Mouse (Mus musculus) hindbrain, embryonic 12.5 days (tissue): ENCODE measurements around the gene Eme1. TPM values are rescaled to one million over a fixed set of nuclear protein-coding genes. Genes with fewer than 3 reads are reported as not detected.
"Not testable (repeated sequence)": the region's sequence is repeated elsewhere in the genome, so short reads cannot be mapped to it uniquely, and the experiment has no call there.

ENCODE experiments used
- ATAC-seq: fragments of 200-750 bp; cut with Nextera tagmentation; 2 replicates; pipeline ENCODE4 v1.8.0; 2017; ENCODE audit warnings: moderate TSS enrichment; ENCODE audit not compliant: low FRiP score
- H3K27ac ChIP-seq: fragments of 300-500 bp; sonication (generic); 2 replicates; pipeline ENCODE4 v1.5.1; 2016; ENCODE audit warnings: mild to moderate bottlenecking
- H3K27me3 ChIP-seq: fragments of 300-500 bp; sonication (generic); 2 replicates; pipeline ENCODE4 v1.6.1; 2016; ENCODE audit warnings: mild to moderate bottlenecking
- H3K36me3 ChIP-seq: fragments of 300-500 bp; sonication (generic); 2 replicates; pipeline ENCODE4 v1.6.1; 2016; ENCODE audit warnings: mild to moderate bottlenecking
- H3K4me1 ChIP-seq: fragments of 300-500 bp; sonication (generic); 2 replicates; pipeline ENCODE4 v1.6.1; 2016
- H3K4me2 ChIP-seq: fragments of 300-500 bp; sonication (generic); replicated peaks from 2 replicates; pipeline ENCODE4 v1.6.1; 2016; ENCODE audit warnings: mild to moderate bottlenecking
- H3K4me3 ChIP-seq: fragments of 300-500 bp; sonication (generic); 2 replicates; pipeline ENCODE4 v1.5.1; 2016; ENCODE audit warnings: mild to moderate bottlenecking
- H3K9ac ChIP-seq: fragments of 300-500 bp; sonication (generic); 2 replicates; pipeline ENCODE4 v1.6.1; 2016; ENCODE audit warnings: mild to moderate bottlenecking, moderate library complexity
- H3K9me3 ChIP-seq: fragments of 300-500 bp; sonication (generic); replicated peaks from 2 replicates; pipeline ENCODE4 v1.6.1; 2016; ENCODE audit warnings: mild to moderate bottlenecking
- WGBS: fragments of 180-500 bp; shearing (Covaris S2); methylation state at CpG from one replicate; pipeline ENCODE4 v1.1.7; 2016; 5-methylcytosine and 5-hydroxymethylcytosine counted together
- polyA plus RNA-seq: library from polyadenylated mRNA; unstranded; fragments of >200 nt; fragmentation: Nextera tagmentation; extraction: Ambion mirVana; gene quantifications from 2 replicates; pipeline ENCODE4 v1.2.1, GENCODE M21; 2016

Eme1 gene
- polyA plus RNA-seq, 1 experiment from 2014 or later, result 21.3 TPM

DNA sequence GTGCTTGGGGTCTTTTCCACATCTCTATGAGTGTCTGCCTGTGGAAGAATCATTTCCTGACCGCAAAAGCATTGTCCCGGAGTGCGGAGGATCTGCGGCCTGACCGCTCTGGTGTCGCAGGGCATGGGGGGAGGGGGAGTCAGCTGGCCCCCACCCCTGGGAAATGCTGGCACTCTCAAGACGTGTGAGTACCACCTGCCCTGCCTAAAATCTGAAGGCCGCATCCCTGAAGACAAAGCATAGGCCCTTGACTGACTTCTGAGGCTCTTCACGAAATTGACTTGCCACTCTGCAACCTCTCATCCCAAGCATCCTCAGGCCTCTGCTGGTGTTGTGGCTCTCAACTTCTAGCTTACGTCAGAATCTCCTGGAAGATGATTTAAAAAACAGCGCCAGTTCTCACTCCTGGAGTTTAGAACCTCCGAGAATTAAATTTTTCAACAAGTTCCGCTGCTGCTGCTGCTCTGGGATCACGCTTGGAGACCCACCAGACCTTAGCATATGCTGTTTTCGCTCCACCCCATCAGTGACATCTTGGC is 23.9 kb upstream of the Eme1 start:
- Histone ChIP-seq H3K4me3 (peak overlapping the region; percentile 69), H3K4me1 (peaks cover 26% of the 10 kb centered on the region), H3K9ac (peak overlapping the region; percentile 83; the same call in 1 of the 2 replicates), H3K9me3 (no peaks in the 10 kb centered on the region), H3K27ac (peak overlapping the region; percentile 95; the same call in 1 of the 2 replicates), H3K27me3 (no peaks in the 10 kb centered on the region), H3K4me2 (peak overlapping the region; percentile 84), H3K36me3 (no peaks in the 10 kb centered on the region)
- 31% methylated on average over 15 of the region's 15 CpGs for WGBS
- ATAC-seq, result no peak; the same call in 1 of the 2 replicates

DNA sequence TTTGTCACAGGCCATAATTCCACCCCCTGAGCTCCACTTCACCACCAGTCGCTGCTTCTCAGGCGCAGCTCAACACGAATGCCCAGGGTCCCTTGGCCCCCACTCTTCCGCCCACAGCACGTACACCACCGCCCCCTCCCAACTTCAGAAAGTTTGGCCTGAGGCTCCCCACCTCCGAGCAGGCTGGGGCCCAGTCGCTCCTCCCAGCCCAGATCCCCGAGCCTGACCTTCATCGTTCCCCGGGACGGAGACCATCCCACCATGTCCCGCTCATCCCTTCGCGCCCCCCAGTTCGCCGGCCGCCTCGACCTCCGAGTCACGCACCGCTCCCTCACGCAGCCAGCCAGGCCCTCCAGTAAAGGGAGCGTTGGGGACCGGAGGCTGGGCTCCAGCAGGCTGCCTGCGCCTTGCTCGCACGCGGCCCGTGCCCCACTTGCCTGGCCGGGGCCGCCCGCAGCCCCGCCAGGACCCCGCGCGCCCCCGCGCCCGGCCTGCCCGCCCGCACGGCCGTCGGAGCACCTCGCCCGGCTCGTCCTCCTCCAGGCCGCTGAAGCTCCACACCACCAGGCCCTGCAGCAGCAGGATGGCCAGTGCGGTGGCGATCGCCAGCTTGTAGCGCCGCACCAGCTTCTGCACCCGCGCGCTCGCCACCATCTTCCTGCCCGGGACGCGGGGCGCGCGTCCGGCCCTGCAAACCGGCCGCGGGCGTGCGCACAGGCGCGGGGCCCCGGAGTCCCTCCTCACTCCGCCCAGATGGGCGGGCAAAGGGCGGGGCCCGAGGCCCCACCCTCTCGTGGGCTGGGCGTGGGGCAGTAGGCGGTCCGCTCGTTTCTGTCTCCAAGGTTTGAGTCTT is 23.2 kb upstream of the Eme1 start, which contains the start of gene Xylt2:
Xylt2 (minus strand) TSS at position 762 of the 853 bp plus-strand sequence.
- peak within 1 kb of the TSS; percentile 83 for H3K9ac ChIP-seq
- under 1% methylated on average over 78 of the region's 82 CpGs for WGBS
- peak within 1 kb of the TSS; percentile 95 for H3K27ac ChIP-seq
- peaks cover 26% of the 10 kb centered on the region for H3K4me1 ChIP-seq
- peak; percentile 94 for ATAC-seq
- peak within 1 kb of the TSS; percentile 84 for H3K4me2 ChIP-seq
- H3K36me3 ChIP-seq, result no peaks in the 10 kb centered on the region
- no peaks in the 10 kb centered on the region for H3K9me3 ChIP-seq
- no peaks in the 10 kb centered on the region for H3K27me3 ChIP-seq
- H3K4me3 ChIP-seq, result peak within 1 kb of the TSS; percentile 69

GRCm38 (mm10) chr11:94676308-94676707 is 22.5 kb upstream of the Eme1 start:
- Histone ChIP-seq H3K27me3 (no peaks in the 10 kb centered on the region), H3K27ac (peak overlapping the region; percentile 95), H3K9me3 (no peaks in the 10 kb centered on the region), H3K36me3 (no peaks in the 10 kb centered on the region), H3K9ac (peak overlapping the region; percentile 83), H3K4me3 (peak overlapping the region; percentile 69), H3K4me2 (peak overlapping the region; percentile 84), H3K4me1 (peaks cover 26% of the 10 kb centered on the region)
- ATAC-seq, result no peak
- WGBS, result 37% methylated on average over 4 of the region's 4 CpGs

GRCm38 (mm10) chr11:94675446-94675845 is 21.7 kb upstream of the Eme1 start:
- H3K4me2 ChIP-seq, result no peak overlapping the region
- H3K27ac ChIP-seq, result no peak overlapping the region
- WGBS, result 73% methylated on average over 5 of the region's 5 CpGs
- H3K36me3 ChIP-seq, result peaks cover 3% of the 10 kb centered on the region; the same call in 1 of the 2 replicates
- no peak overlapping the region for H3K4me3 ChIP-seq
- no peaks in the 10 kb centered on the region for H3K9me3 ChIP-seq
- no peak for ATAC-seq
- no peaks in the 10 kb centered on the region for H3K27me3 ChIP-seq
- H3K9ac ChIP-seq, result no peak overlapping the region
- peaks cover 26% of the 10 kb centered on the region for H3K4me1 ChIP-seq

- Histone ChIP-seq H3K27me3 (no peaks in the 10 kb centered on the region), H3K4me3 (no peak overlapping the region), H3K4me2 (no peak overlapping the region), H3K27ac (no peak overlapping the region), H3K36me3 (peaks cover 7% of the 10 kb centered on the region), H3K9me3 (no peaks in the 10 kb centered on the region), H3K9ac (no peak overlapping the region), H3K4me1 (peaks cover 26% of the 10 kb centered on the region)
- no peak for ATAC-seq
- 78% methylated on average over 5 of the region's 5 CpGs for WGBS
Measured at GRCm38 (mm10) chr11:94674984-94675383, 21.2 kb upstream of the Eme1 start.

- H3K36me3 ChIP-seq, result peaks cover 93% of the 10 kb centered on the region
- H3K4me3 ChIP-seq, result no peak overlapping the region
- no peak overlapping the region for H3K9ac ChIP-seq
- no peaks in the 10 kb centered on the region for H3K4me1 ChIP-seq
- H3K4me2 ChIP-seq, result no peak overlapping the region
- H3K27ac ChIP-seq, result no peak overlapping the region
- ATAC-seq, result no peak
- WGBS, result 90% methylated on average over 6 of the region's 6 CpGs
- no peaks in the 10 kb centered on the region for H3K27me3 ChIP-seq
- no peaks in the 10 kb centered on the region for H3K9me3 ChIP-seq
Measured at GRCm38 (mm10) chr11:94665281-94665680, 11.5 kb upstream of the Eme1 start.

DNA sequence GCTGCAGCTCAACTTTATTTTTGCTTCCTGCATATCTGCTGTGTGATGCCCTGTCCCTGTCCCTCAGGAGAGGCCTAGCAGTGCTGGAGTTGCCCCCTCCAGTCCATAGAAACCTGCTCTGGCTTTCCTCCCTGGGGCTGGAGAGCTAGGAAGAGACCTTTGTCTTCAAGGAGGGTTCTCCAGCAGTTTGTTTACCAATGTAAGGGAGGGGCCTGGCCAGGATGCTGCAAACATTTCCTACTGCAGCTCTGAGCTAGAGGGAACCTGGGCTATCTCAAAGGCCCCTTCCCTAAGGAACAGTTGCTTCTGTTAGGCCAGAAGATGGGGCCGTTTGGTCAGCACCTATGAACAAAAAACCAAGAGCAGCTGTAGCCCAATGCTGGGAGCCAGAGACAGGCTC is 7.6 kb upstream of the Eme1 start:
- peaks cover 82% of the 10 kb centered on the region for H3K36me3 ChIP-seq
- H3K4me3 ChIP-seq, result no peak overlapping the region
- no peaks in the 10 kb centered on the region for H3K9me3 ChIP-seq
- ATAC-seq, result no peak
- H3K4me2 ChIP-seq, result no peak overlapping the region
- H3K4me1 ChIP-seq, result no peaks in the 10 kb centered on the region
- WGBS, result 75% methylated on average over 1 of the region's 1 CpGs
- H3K27me3 ChIP-seq, result no peaks in the 10 kb centered on the region
- no peak overlapping the region for H3K27ac ChIP-seq
- H3K9ac ChIP-seq, result no peak overlapping the region

DNA sequence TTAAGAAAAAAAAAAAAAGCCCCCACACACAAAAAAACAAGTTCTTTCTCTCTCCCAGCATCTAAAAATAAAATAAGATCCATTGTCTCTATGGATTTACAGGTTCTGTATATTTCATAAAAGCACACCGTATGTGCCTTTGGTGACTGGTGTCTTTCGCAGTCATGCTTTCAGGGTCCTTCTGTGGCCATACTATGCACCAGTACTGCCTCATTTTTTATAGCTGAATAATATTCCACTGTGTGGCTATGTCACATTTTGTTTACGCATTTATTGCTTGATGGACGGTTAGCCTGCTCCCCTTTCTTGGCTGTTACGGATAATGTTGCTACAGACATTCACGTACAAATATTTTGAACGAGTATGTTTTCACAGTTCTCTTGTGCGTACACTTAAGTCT is 791 bp downstream of the Eme1 start:
- Histone ChIP-seq H3K4me3 (peak overlapping the region; percentile 61), H3K27ac (no peak overlapping the region), H3K4me1 (peaks cover 15% of the 10 kb centered on the region), H3K36me3 (peaks cover 24% of the 10 kb centered on the region), H3K4me2 (peak overlapping the region; percentile 74), H3K9ac (no peak overlapping the region), H3K27me3 (no peaks in the 10 kb centered on the region), H3K9me3 (no peaks in the 10 kb centered on the region)
- no peak for ATAC-seq
- WGBS, result 47% methylated on average over 8 of the region's 8 CpGs

- Histone ChIP-seq H3K4me1 (peaks cover 15% of the 10 kb centered on the region), H3K36me3 (peaks cover 28% of the 10 kb centered on the region)
- not testable (repeated sequence) for H3K27ac ChIP-seq, ATAC-seq, H3K4me3 ChIP-seq, H3K9ac ChIP-seq, H3K27me3 ChIP-seq, H3K4me2 ChIP-seq, H3K9me3 ChIP-seq
- 93% methylated on average over 6 of the region's 7 CpGs for WGBS
Measured at GRCm38 (mm10) chr11:94651241-94651640, 2.5 kb downstream of the Eme1 start.

- Histone ChIP-seq H3K9ac (no peak overlapping the region), H3K9me3 (no peaks in the 10 kb centered on the region), H3K27ac (no peak overlapping the region), H3K4me1 (no peaks in the 10 kb centered on the region), H3K4me2 (no peak overlapping the region), H3K4me3 (no peak overlapping the region), H3K27me3 (no peaks in the 10 kb centered on the region), H3K36me3 (peaks cover 76% of the 10 kb centered on the region)
- ATAC-seq, result no peak
- WGBS, result 98% methylated on average over 4 of the region's 4 CpGs
Measured at GRCm38 (mm10) chr11:94646457-94646856, 7.3 kb downstream of the Eme1 start.

DNA sequence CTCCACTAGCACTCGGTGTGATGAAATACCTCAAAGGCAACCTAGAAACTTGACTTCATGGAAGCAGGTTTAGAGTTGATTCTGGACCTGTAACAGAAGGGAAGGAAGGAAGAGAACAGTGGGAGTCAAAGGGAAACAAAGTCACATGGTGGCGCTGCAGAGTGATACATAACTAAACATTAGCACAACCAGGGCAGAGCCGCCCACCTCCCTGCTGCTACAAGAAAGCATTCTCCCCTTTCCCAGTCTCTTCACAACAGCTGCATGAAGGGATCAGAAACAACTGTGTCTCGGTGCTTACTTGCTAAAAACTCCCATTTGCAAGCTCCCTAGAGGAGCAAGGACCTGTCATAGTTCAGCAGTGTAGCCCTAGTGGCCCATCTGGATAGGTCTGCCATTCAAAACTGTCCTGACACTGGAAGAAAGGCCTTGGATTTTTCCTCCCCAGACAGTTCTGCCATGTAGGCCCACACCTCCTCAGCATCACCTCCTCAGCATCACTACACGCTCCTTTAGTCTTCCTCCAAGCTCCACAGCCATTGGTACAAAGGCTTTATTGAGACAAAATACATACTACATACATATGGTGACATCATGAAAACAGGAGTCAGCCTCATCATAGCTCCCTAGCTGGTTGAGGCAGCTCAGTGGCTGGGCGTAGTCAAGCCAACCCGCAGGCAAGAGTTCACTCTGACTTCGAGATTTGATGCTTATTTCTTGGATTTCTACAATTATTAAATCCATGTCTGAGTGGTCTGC is 9.1 kb downstream of the Eme1 start:
- no peak overlapping the region for H3K4me3 ChIP-seq
- H3K27ac ChIP-seq, result no peak overlapping the region
- H3K36me3 ChIP-seq, result peaks cover 84% of the 10 kb centered on the region
- H3K9me3 ChIP-seq, result no peaks in the 10 kb centered on the region
- no peak overlapping the region for H3K9ac ChIP-seq
- 88% methylated on average over 8 of the region's 8 CpGs for WGBS
- no peak for ATAC-seq
- H3K4me1 ChIP-seq, result no peaks in the 10 kb centered on the region
- no peaks in the 10 kb centered on the region for H3K27me3 ChIP-seq
- H3K4me2 ChIP-seq, result no peak overlapping the region

DNA sequence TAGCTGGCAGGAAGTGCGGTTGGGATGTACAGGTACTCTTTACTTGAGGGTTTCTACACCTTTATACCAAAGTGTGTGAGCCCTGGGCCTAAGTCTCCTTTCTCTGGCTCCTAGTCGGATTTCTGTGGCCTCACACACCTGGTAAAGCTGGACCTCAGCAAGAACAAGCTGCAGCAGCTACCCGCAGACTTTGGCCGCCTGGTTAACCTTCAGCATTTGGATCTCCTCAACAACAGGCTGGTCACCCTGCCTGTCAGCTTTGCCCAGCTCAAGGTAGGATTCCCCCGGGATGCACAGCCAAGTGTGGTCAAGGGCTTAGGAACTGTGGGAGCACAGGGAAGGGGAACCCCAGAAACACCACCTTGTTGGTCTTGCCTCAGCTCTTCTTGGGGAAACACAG is 19.3 kb downstream of the Eme1 start:
- Histone ChIP-seq H3K27me3 (no peaks in the 10 kb centered on the region), H3K4me2 (no peak overlapping the region), H3K9me3 (no peaks in the 10 kb centered on the region), H3K36me3 (peaks cover 77% of the 10 kb centered on the region), H3K27ac (no peak overlapping the region), H3K4me1 (peaks cover 13% of the 10 kb centered on the region), H3K4me3 (no peak overlapping the region), H3K9ac (no peak overlapping the region)
- 93% methylated on average over 5 of the region's 5 CpGs for WGBS
- ATAC-seq, result no peak
